Mouse (Mus musculus) spleen, adult 2 months (tissue): ENCODE data around the gene Rab9b.

Experiments used
- CTCF ChIP-seq: fragments of 200-500 bp; IDR thresholded peaks from 2 replicates; pipeline ENCODE4 v1.5.1; 2011; ENCODE audit warnings: mild to moderate bottlenecking, inconsistent platforms; ENCODE audit not compliant: insufficient read depth, insufficient read length, insufficient replicate concordance; ENCODE audit errors: extremely low read depth
- POLR2A ChIP-seq: fragments of 200-500 bp; IDR thresholded peaks from 2 replicates; pipeline ENCODE4 v1.6.1; 2011; ENCODE audit warnings: low read depth, low read length, inconsistent platforms

DNA sequence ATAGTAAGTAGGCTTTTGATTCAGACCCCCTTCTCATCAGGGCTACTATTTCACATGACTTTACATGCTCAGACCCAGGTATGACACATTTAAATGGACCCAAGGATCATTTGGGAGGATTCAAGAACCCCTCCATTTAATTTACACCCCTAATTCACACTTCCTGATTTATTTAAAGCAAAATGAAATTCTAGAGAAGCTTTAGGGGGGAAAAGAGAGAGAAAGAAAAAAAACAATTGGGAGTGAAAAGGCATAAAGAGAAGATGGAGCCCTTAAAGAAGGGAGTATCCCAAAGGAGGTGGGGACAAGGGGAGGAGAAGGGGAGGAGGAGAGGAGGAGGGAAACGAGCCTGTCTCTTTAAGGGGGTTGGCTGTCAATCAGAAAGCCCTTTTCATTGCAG, 46.2 kb downstream of the Rab9b start, which contains the start of gene Plp1:
- TF ChIP-seq CTCF, result no peak
- TF ChIP-seq POLR2A, result no peak
